Mouse (Mus musculus) left cerebral cortex, postnatal 4 days (tissue): ENCODE results near the gene Cd81. TPM values are rescaled to one million over a fixed set of nuclear protein-coding genes. Genes with fewer than 3 reads are reported as not detected.

Source experiments
- DNase-seq: peaks from one replicate; pipeline ENCODE4 v3.0.0-alpha.2; 2022
- intact Hi-C: fragments of 180-260 bp; cut with DNase I; formaldehyde crosslinking; loops from one replicate; pipeline ENCODE4 v1.15.1; 2025
- total RNA-seq, 2 experiments: library from RNA; stranded (reverse); gene quantifications; 2 replicates each; pipeline ENCODE4 v1.2.3; 2021

The Cd81 gene
- total RNA-seq = 100 to 1,000 TPM; 249 to 263 TPM

GRCm38 (mm10) chr7:143052626-143053007 is at the start of gene Cd81:
Gene Cd81, plus strand, starts transcription at chr7:143052739.
- peak; percentile 84 for DNase-seq
- intact Hi-C loops = no loop called here

GRCm38 (mm10) chr7:143004727-143005343 is 47.7 kb upstream of the Cd81 start, which contains the start of gene Tspan32:
Gene Tspan32, plus strand, starts transcription at chr7:143005046.
- intact Hi-C loops = loop anchor here (5.0 to 10.0 kb wide), 2 partner anchors 82 to 130 kb away; no protein-coding TSS in a partner anchor
- DNase-seq = no peak

GRCm38 (mm10) chr7:143005344-143006096 is 47.0 kb upstream of the Cd81 start:
- intact Hi-C loops = loop anchor here (5.0 to 10.0 kb wide), 2 partner anchors 82 to 129 kb away; no protein-coding TSS in a partner anchor

GRCm38 (mm10) chr7:143006097-143006755 is 46.3 kb upstream of the Cd81 start:
- intact Hi-C loops = loop anchor here (5.0 to 10.0 kb wide), 2 partner anchors 81 to 129 kb away; no protein-coding TSS in a partner anchor

More at GRCm38 (mm10) chr7:143005344-143006096, 47.0 kb upstream of the Cd81 start:
- no peak for DNase-seq

GRCm38 (mm10) chr7:143006756-143007598 is 45.6 kb upstream of the Cd81 start:
- intact Hi-C loops = loop anchor here (5.0 to 10.0 kb wide), 2 partner anchors 80 to 128 kb away; no protein-coding TSS in a partner anchor
- DNase-seq = no peak

More at GRCm38 (mm10) chr7:143006097-143006755, 46.3 kb upstream of the Cd81 start:
- DNase-seq = no peak

- peak; percentile 97 for DNase-seq
- intact Hi-C loops = loop anchor here (5.0 to 10.0 kb wide), 2 partner anchors 80 to 127 kb away; no protein-coding TSS in a partner anchor
These were observed 44.8 kb upstream of the Cd81 start for GRCm38 (mm10) chr7:143007599-143008369.

GRCm38 (mm10) chr7:143008370-143008926 is 44.1 kb upstream of the Cd81 start:
- intact Hi-C loops = loop anchor here (5.0 to 10.0 kb wide), 2 partner anchors 79 to 126 kb away; no protein-coding TSS in a partner anchor
- DNase-seq = no peak

GRCm38 (mm10) chr7:143008996-143009665 is 43.4 kb upstream of the Cd81 start:
- DNase-seq = no peak
- intact Hi-C loops = loop anchor here (5.0 to 10.0 kb wide), 2 partner anchors 78 to 126 kb away; no protein-coding TSS in a partner anchor

- DNase-seq = no peak
- intact Hi-C loops = loop anchor here (5.0 to 10.0 kb wide), 2 partner anchors 77 to 125 kb away; no protein-coding TSS in a partner anchor
These were observed 42.5 kb upstream of the Cd81 start for GRCm38 (mm10) chr7:143009996-143010395.

GRCm38 (mm10) chr7:143011226-143011625 is 41.3 kb upstream of the Cd81 start:
- intact Hi-C loops = no loop called here
- no peak for DNase-seq

GRCm38 (mm10) chr7:143012230-143012875 is 40.2 kb upstream of the Cd81 start:
- peak; percentile 49 for DNase-seq
- intact Hi-C loops = no loop called here

GRCm38 (mm10) chr7:143013420-143014178 is 38.9 kb upstream of the Cd81 start:
- intact Hi-C loops = no loop called here
- DNase-seq = peak; percentile 72

- intact Hi-C loops = no loop called here
- DNase-seq = peak; percentile 44
These were observed 37.5 kb upstream of the Cd81 start for GRCm38 (mm10) chr7:143014862-143015659.

- peak; percentile 45 for DNase-seq
- intact Hi-C loops = no loop called here
These were observed 36.6 kb upstream of the Cd81 start for GRCm38 (mm10) chr7:143015755-143016423.

GRCm38 (mm10) chr7:143016424-143017142 is 36.0 kb upstream of the Cd81 start:
- DNase-seq = no peak
- intact Hi-C loops = no loop called here
